Mouse (Mus musculus) embryonic facial prominence, embryonic 14.5 days (tissue): ENCODE data around the gene Pdcd7. TPM values are rescaled to one million over a fixed set of nuclear protein-coding genes. Genes with fewer than 3 reads are reported as not detected.
A peak's percentile ranks its signal among the peaks of the same experiment; 100 is the strongest.

Experiments
- ATAC-seq: fragments of 200-750 bp; cut with Nextera tagmentation; 2 replicates; pipeline ENCODE4 v1.8.0; 2017; ENCODE audit warnings: low read depth, moderate number of reproducible peaks, moderate TSS enrichment
- DNase-seq: peaks from one replicate; pipeline ENCODE4 v3.0.0-alpha.2; 2015; ENCODE audit warnings: low spot score
- H3K27ac ChIP-seq: fragments of 300-500 bp; sonication (generic); replicated peaks from 2 replicates; pipeline ENCODE4 v1.5.1; 2014; ENCODE audit warnings: low read depth, mild to moderate bottlenecking, low read length, moderate library complexity
- H3K27me3 ChIP-seq: fragments of 300-500 bp; sonication (generic); replicated peaks from 2 replicates; pipeline ENCODE4 v1.6.1; 2014; ENCODE audit warnings: low read length; ENCODE audit not compliant: control insufficient read depth, insufficient read depth
- H3K36me3 ChIP-seq: fragments of 300-500 bp; sonication (generic); 2 replicates; pipeline ENCODE4 v1.6.1; 2014; ENCODE audit warnings: low read length, mixed read lengths; ENCODE audit not compliant: control insufficient read depth, insufficient read depth
- H3K4me1 ChIP-seq: fragments of 300-500 bp; sonication (generic); 2 replicates; pipeline ENCODE4 v1.6.1; 2014; ENCODE audit warnings: antibody characterized with exemption, low read length; ENCODE audit not compliant: control insufficient read depth, insufficient read depth
- H3K4me2 ChIP-seq: fragments of 300-500 bp; sonication (generic); 2 replicates; pipeline ENCODE4 v1.6.1; 2014; ENCODE audit warnings: low read depth, mild to moderate bottlenecking, low read length, moderate library complexity, mixed read lengths
- H3K4me3 ChIP-seq: fragments of 300-500 bp; sonication (generic); 2 replicates; pipeline ENCODE4 v1.5.1; 2014; ENCODE audit warnings: low read depth, mild to moderate bottlenecking, low read length
- H3K9ac ChIP-seq: fragments of 300-500 bp; sonication (generic); 2 replicates; pipeline ENCODE4 v1.6.1; 2014; ENCODE audit warnings: low read depth, mild to moderate bottlenecking, low read length, moderate library complexity, mixed read lengths
- H3K9me3 ChIP-seq: fragments of 300-500 bp; sonication (generic); 2 replicates; pipeline ENCODE4 v1.6.1; 2016; ENCODE audit warnings: low read length; ENCODE audit not compliant: control insufficient read depth
- WGBS: fragments of 180-500 bp; shearing (Covaris S2); extraction: QIAGEN DNeasy Blood & Tissue Kit; methylation state at CpG from one replicate; pipeline ENCODE4 v1.1.7; 2014; 5-methylcytosine and 5-hydroxymethylcytosine counted together
- polyA plus RNA-seq: library from polyadenylated mRNA; unstranded; fragments of >200 nt; fragmentation: Nextera tagmentation; extraction: Ambion mirVana; gene quantifications from 2 replicates; pipeline ENCODE4 v1.2.1, GENCODE M21; 2014

Pdcd7 gene
- polyA plus RNA-seq, result 11.5 and 11.9 TPM in 2 replicates

DNA sequence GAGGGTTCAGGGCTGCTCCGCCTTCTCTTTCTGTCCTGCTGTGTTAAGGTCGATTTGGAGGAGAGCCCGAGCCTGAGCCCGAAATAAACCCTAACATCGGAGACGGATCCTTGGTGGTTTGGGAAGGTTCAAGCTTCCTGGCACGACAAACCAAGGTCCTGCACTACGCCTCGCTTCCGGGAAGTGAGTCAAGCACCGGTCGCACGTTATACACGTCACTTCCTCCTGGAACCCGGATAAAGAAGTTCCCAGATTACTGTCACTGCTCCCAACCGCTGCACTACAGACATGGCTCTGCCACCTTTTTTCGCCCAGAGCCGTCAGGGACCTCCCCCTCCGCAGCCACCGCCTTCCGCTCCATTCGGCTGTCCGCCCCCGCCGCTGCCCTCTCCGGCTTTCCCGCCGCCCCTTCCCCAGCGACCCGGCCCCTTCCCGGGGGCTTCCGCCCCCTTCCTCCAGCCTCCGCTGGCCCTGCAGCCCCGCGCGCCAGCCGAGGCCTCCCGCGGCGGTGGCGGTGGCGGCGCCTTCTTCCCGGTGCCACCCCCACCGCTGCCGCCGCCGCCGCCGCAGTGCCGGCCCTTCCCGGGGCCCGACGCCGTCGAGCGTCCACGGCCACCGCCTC lies at the start of gene Pdcd7:
TSS of gene Pdcd7 (plus strand) at position 251 of the 622 bp plus-strand sequence.
- H3K9me3 ChIP-seq, result no peaks in the 10 kb centered on the region
- DNase-seq (peak; percentile 99), ATAC-seq (peak; percentile 97)
- WGBS, result under 1% methylated on average over 44 of the region's 59 CpGs
- peak within 1 kb of the TSS; percentile 98 for H3K9ac ChIP-seq
- H3K4me3 ChIP-seq, result peak within 1 kb of the TSS; percentile 96
- no peaks in the 10 kb centered on the region for H3K27me3 ChIP-seq
- no peaks in the 10 kb centered on the region for H3K36me3 ChIP-seq
- H3K4me2 ChIP-seq, result peak within 1 kb of the TSS; percentile 81
- peaks cover 9% of the 10 kb centered on the region for H3K4me1 ChIP-seq
- peak within 1 kb of the TSS; percentile 95 for H3K27ac ChIP-seq

DNA sequence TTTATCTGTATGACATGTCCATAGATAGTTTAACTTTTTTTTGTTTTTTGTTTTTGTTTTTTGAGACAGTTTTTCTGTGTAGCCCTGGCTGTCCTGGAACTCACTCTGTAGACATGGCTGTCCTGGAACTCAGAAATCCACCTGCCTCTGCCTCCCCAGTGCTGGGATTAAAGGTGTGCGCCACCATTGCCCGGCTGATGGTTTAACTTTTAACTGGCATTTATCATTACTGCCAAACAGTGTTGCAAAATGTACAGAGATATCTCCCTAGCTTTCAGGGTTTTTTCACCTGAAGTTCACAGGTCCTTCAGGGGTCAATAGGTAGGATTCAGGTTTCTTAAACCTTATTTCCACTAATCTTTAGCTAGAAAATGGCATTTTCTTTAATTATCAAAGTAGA lies 48.8 kb upstream of the Pdcd7 start:
- H3K9ac ChIP-seq, result no peak overlapping the region
- no peaks in the 10 kb centered on the region for H3K27me3 ChIP-seq
- 98% methylated on average over 2 of the region's 2 CpGs for WGBS
- no peak for ATAC-seq
- H3K36me3 ChIP-seq, result peaks cover 33% of the 10 kb centered on the region
- H3K9me3 ChIP-seq, result no peaks in the 10 kb centered on the region
- peaks cover 12% of the 10 kb centered on the region for H3K4me1 ChIP-seq
- no peak for DNase-seq
- no peak overlapping the region for H3K27ac ChIP-seq
- no peak overlapping the region for H3K4me2 ChIP-seq
- H3K4me3 ChIP-seq, result no peak overlapping the region

- Histone ChIP-seq H3K27ac (no peak overlapping the region), H3K27me3 (no peaks in the 10 kb centered on the region), H3K4me2 (no peak overlapping the region), H3K4me1 (peaks cover 8% of the 10 kb centered on the region), H3K36me3 (peaks cover 50% of the 10 kb centered on the region), H3K4me3 (no peak overlapping the region), H3K9ac (no peak overlapping the region), H3K9me3 (no peaks in the 10 kb centered on the region)
- whole genome bisulfite sequencing, result 83% methylated on average over 3 of the region's 3 CpGs
- ATAC-seq, result no peak
- DNase-seq, result no peak
Measured at GRCm38 (mm10) chr9:65298761-65299160, 47.1 kb upstream of the Pdcd7 start.

- DNase-seq, result no peak
- H3K36me3 ChIP-seq, result peaks cover 58% of the 10 kb centered on the region
- peaks cover 8% of the 10 kb centered on the region for H3K4me1 ChIP-seq
- H3K4me3 ChIP-seq, result no peak overlapping the region
- no peaks in the 10 kb centered on the region for H3K9me3 ChIP-seq
- H3K4me2 ChIP-seq, result no peak overlapping the region
- no peak overlapping the region for H3K27ac ChIP-seq
- WGBS, result 94% methylated on average over 7 of the region's 7 CpGs
- ATAC-seq, result no peak
- H3K9ac ChIP-seq, result no peak overlapping the region
- no peaks in the 10 kb centered on the region for H3K27me3 ChIP-seq
Measured at GRCm38 (mm10) chr9:65299650-65300049, 46.3 kb upstream of the Pdcd7 start.

GRCm38 (mm10) chr9:65302327-65302983 lies 43.4 kb upstream of the Pdcd7 start:
- Histone ChIP-seq H3K4me3 (no peak overlapping the region), H3K4me2 (no peak overlapping the region), H3K4me1 (no peaks in the 10 kb centered on the region), H3K27me3 (no peaks in the 10 kb centered on the region), H3K36me3 (peaks cover 80% of the 10 kb centered on the region), H3K27ac (no peak overlapping the region), H3K9ac (no peak overlapping the region), H3K9me3 (no peaks in the 10 kb centered on the region)
- WGBS, result 92% methylated on average over 4 of the region's 4 CpGs
- no peak for DNase-seq
- ATAC-seq, result no peak

DNA sequence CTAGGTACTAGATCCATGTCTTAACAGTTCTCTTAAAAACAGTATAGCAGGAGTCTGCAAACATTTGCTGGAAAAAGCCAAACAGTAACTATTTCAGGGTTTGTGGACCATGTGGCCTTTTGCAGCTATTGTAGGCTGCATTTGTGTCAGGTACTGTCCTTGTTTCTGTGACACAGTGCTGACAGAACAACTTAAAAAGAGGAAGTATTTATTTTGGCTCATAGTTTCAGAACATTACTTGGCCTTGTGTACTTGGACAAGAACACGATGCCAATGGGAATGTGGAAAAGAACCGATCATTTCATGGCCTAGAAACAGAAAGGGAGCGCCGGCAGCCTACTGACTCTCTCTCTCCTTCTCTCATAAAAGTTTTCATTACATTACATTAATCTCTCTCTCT lies 42.3 kb upstream of the Pdcd7 start:
- WGBS, result 99% methylated on average over 4 of the region's 4 CpGs
- H3K27ac ChIP-seq, result no peak overlapping the region
- H3K4me3 ChIP-seq, result no peak overlapping the region
- peaks cover 84% of the 10 kb centered on the region for H3K36me3 ChIP-seq
- ATAC-seq, result no peak
- H3K4me1 ChIP-seq, result no peaks in the 10 kb centered on the region
- no peaks in the 10 kb centered on the region for H3K27me3 ChIP-seq
- DNase-seq, result no peak
- H3K9me3 ChIP-seq, result no peaks in the 10 kb centered on the region
- H3K9ac ChIP-seq, result no peak overlapping the region
- no peak overlapping the region for H3K4me2 ChIP-seq

DNA sequence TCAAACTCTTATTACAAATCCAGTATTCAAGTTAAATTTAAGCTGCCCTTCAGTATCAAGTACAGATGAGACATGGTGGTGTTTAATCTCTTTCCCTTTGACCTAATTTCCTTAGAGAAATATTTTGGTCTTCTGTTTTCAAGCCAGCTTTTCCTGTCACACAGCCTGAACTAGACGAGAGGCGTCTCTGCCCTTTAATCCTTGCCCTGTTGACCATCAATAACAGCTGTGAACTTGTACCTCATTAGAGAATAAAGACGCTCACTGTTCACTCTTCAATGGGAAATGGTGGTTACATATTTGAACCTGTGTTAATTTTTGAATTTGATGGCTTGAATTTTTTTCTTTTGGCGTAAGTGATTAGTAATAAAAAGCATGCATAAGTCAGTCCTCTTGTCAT lies 41.6 kb upstream of the Pdcd7 start:
- Histone ChIP-seq H3K9ac (no peak overlapping the region), H3K9me3 (no peaks in the 10 kb centered on the region), H3K27me3 (no peaks in the 10 kb centered on the region), H3K4me2 (no peak overlapping the region), H3K27ac (no peak overlapping the region), H3K4me3 (no peak overlapping the region), H3K36me3 (peaks cover 89% of the 10 kb centered on the region), H3K4me1 (no peaks in the 10 kb centered on the region)
- ATAC-seq (no peak), DNase-seq (no peak)
- 74% methylated on average over 4 of the region's 4 CpGs for WGBS

DNA sequence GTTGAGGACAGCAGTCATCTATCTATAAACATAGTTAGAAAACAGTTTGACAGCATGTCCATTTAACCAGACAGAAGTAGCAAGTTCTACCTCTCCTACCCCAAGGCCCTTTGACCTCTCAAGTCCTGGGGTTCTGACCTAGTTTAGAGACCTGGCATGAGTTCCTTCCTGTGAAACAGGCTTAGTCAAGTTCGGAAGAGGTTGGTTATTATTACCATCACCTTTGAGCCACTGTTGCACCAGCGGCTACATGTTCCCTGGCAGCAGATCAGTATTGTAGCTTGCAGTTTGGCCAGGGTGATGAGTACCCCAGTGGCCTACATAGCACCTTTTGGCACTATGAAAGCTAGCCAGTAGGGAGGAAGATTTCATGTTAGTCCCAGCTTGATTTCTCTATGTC lies 39.2 kb upstream of the Pdcd7 start:
- Histone ChIP-seq H3K27me3 (no peaks in the 10 kb centered on the region), H3K27ac (no peak overlapping the region), H3K9me3 (no peaks in the 10 kb centered on the region), H3K9ac (no peak overlapping the region), H3K4me3 (no peak overlapping the region), H3K4me2 (no peak overlapping the region), H3K4me1 (no peaks in the 10 kb centered on the region), H3K36me3 (peaks cover 80% of the 10 kb centered on the region)
- 93% methylated on average over 2 of the region's 2 CpGs for WGBS
- no peak for ATAC-seq
- no peak for DNase-seq

GRCm38 (mm10) chr9:65308011-65308410 lies 37.9 kb upstream of the Pdcd7 start:
- no peaks in the 10 kb centered on the region for H3K27me3 ChIP-seq
- no peaks in the 10 kb centered on the region for H3K9me3 ChIP-seq
- H3K4me3 ChIP-seq, result no peak overlapping the region
- no peaks in the 10 kb centered on the region for H3K4me1 ChIP-seq
- no peak overlapping the region for H3K4me2 ChIP-seq
- no peak overlapping the region for H3K27ac ChIP-seq
- peaks cover 80% of the 10 kb centered on the region for H3K36me3 ChIP-seq
- ATAC-seq, result no peak
- WGBS, result 93% methylated on average over 1 of the region's 1 CpGs
- H3K9ac ChIP-seq, result no peak overlapping the region
- no peak for DNase-seq
